Mouse (Mus musculus) spleen, postnatal 10 days (tissue): ENCODE measurements around the gene Gm12790.
A peak's percentile ranks its signal among the peaks of the same experiment; 100 is the strongest.
"Not testable (repeated sequence)": the region's sequence is repeated elsewhere in the genome, so short reads cannot be mapped to it uniquely, and the experiment has no call there.

Experiments
- DNase-seq, 2 experiments: peaks; one replicate each; pipeline ENCODE4 v3.0.0; 2021 to 2022; ENCODE audit warnings: low spot score in 2 of 2

Gm12790 gene

GRCm38 (mm10) chr4:101980949-101981348 lies at the start of gene Gm12790:
Gene Gm12790, minus strand, starts transcription at chr4:101981049.
- DNase-seq, result not testable (repeated sequence)

- no peak for DNase-seq
These were observed 45.8 kb upstream of the Gm12790 start for GRCm38 (mm10) chr4:102026619-102027018.

- peak; percentile 7 to 67 for DNase-seq
These were observed 17.5 kb upstream of the Gm12790 start for GRCm38 (mm10) chr4:101998267-101998922.

GRCm38 (mm10) chr4:101997426-101997825 lies 16.6 kb upstream of the Gm12790 start:
- no peak for DNase-seq

GRCm38 (mm10) chr4:101986326-101986725 lies 5.5 kb upstream of the Gm12790 start, which contains the start of gene Gm12789:
Gene Gm12789, plus strand, starts transcription at chr4:101986626.
- DNase-seq, result not testable (repeated sequence)

GRCm38 (mm10) chr4:101985678-101986077 lies 4.8 kb upstream of the Gm12790 start:
- no peak for DNase-seq

- not testable (repeated sequence) for DNase-seq
These were observed 40.7 kb downstream of the Gm12790 start, which contains the start of gene Gm12794 for GRCm38 (mm10) chr4:101940107-101940506. Gene Gm12794, plus strand, starts transcription at chr4:101940407.
